Mouse (Mus musculus): Measurements from ENCODE around the gene Retreg3. TPM values are rescaled to one million over a fixed set of nuclear protein-coding genes. Genes with fewer than 3 reads are reported as not detected.
"Not testable (repeated sequence)": the region's sequence is repeated elsewhere in the genome, so short reads cannot be mapped to it uniquely, and the experiment has no call there.

Gene Retreg3
- polyA plus RNA-seq, 1 experiment from 2014 or later, result 19.1 TPM

- Histone ChIP-seq H3K4me1 (replicated peaks) (0 out of 2 replicates have a peak, but pooled peaks cover 3% of the 10 kb centered on the region), H3K27me3 (no peaks in the 10 kb centered on the region), H3K27ac (no peak overlapping the region), H3K4me2 (no peak overlapping the region), H3K36me3 (peaks cover 9% of the 10 kb centered on the region), H3K9ac (replicated peaks) (no peak overlapping the region), H3K9me3 (peaks cover 7% of the 10 kb centered on the region; the same call in 1 of the 2 replicates), H3K4me3 (replicated peaks) (no peak overlapping the region)
- ATAC-seq (ENCODE audit: insufficient number of reproducible peaks, insufficient read depth, low FRiP score, low TSS enrichment, low read depth), result no peak
- WGBS, result 91% methylated on average over 6 of the region's 6 CpGs
Observed at GRCm38 (mm10) chr11:101131701-101132100, 12.0 kb upstream of the Retreg3 start.

- H3K27ac ChIP-seq, result no peak overlapping the region
- H3K4me2 ChIP-seq, result no peak overlapping the region
- WGBS, result 88% methylated on average over 2 of the region's 2 CpGs
- no peak overlapping the region for H3K9ac ChIP-seq (replicated peaks)
- 0 out of 2 replicates have a peak, but pooled peaks cover 3% of the 10 kb centered on the region for H3K4me1 ChIP-seq (replicated peaks)
- no peaks in the 10 kb centered on the region for H3K27me3 ChIP-seq
- ATAC-seq (ENCODE audit: insufficient number of reproducible peaks, insufficient read depth, low FRiP score, low TSS enrichment, low read depth), result no peak
- peaks cover 9% of the 10 kb centered on the region; the same call in 1 of the 2 replicates for H3K9me3 ChIP-seq
- peaks cover 14% of the 10 kb centered on the region for H3K36me3 ChIP-seq
- no peak overlapping the region for H3K4me3 ChIP-seq (replicated peaks)
Observed at GRCm38 (mm10) chr11:101131187-101131586, 11.5 kb upstream of the Retreg3 start.

GRCm38 (mm10) chr11:101130056-101130756 is 10.5 kb upstream of the Retreg3 start:
- no peak overlapping the region for H3K4me2 ChIP-seq
- 0 out of 2 replicates have a peak, but pooled peaks cover 3% of the 10 kb centered on the region for H3K4me1 ChIP-seq (replicated peaks)

GRCm38 (mm10) chr11:101128996-101129577 is 9.4 kb upstream of the Retreg3 start:
- 0 out of 2 replicates have a peak, but pooled peaks cover 3% of the 10 kb centered on the region for H3K4me1 ChIP-seq (replicated peaks)
- H3K4me2 ChIP-seq, result no peak overlapping the region
- peaks cover 9% of the 10 kb centered on the region; the same call in 1 of the 2 replicates for H3K9me3 ChIP-seq
- no peak for ATAC-seq (ENCODE audit: insufficient number of reproducible peaks, insufficient read depth, low FRiP score, low TSS enrichment, low read depth)
- no peak overlapping the region for H3K27ac ChIP-seq
- H3K9ac ChIP-seq (replicated peaks), result no peak overlapping the region
- H3K36me3 ChIP-seq, result peaks cover 34% of the 10 kb centered on the region
- WGBS, result 85% methylated on average over 11 of the region's 11 CpGs
- no peaks in the 10 kb centered on the region for H3K27me3 ChIP-seq
- no peak overlapping the region for H3K4me3 ChIP-seq (replicated peaks)

More at GRCm38 (mm10) chr11:101130056-101130756, 10.5 kb upstream of the Retreg3 start:
- no peak overlapping the region for H3K9ac ChIP-seq (replicated peaks)
- H3K4me3 ChIP-seq (replicated peaks), result no peak overlapping the region
- peaks cover 24% of the 10 kb centered on the region for H3K36me3 ChIP-seq
- 43% methylated on average over 18 of the region's 18 CpGs for WGBS
- H3K27me3 ChIP-seq, result no peaks in the 10 kb centered on the region
- H3K27ac ChIP-seq, result no peak overlapping the region
- no peak for ATAC-seq (ENCODE audit: insufficient number of reproducible peaks, insufficient read depth, low FRiP score, low TSS enrichment, low read depth)
- peaks cover 9% of the 10 kb centered on the region; the same call in 1 of the 2 replicates for H3K9me3 ChIP-seq

GRCm38 (mm10) chr11:101127075-101127474 is 7.4 kb upstream of the Retreg3 start:
- Histone ChIP-seq H3K4me1 (replicated peaks) (0 out of 2 replicates have a peak, but pooled peaks cover 3% of the 10 kb centered on the region), H3K9me3 (peaks cover 9% of the 10 kb centered on the region; the same call in 1 of the 2 replicates), H3K4me3 (replicated peaks) (no peak overlapping the region), H3K9ac (replicated peaks) (no peak overlapping the region), H3K27ac (no peak overlapping the region), H3K27me3 (no peaks in the 10 kb centered on the region), H3K36me3 (peaks cover 54% of the 10 kb centered on the region), H3K4me2 (no peak overlapping the region)
- WGBS, result 89% methylated on average over 1 of the region's 1 CpGs
- no peak for ATAC-seq (ENCODE audit: insufficient number of reproducible peaks, insufficient read depth, low FRiP score, low TSS enrichment, low read depth)

GRCm38 (mm10) chr11:101125008-101125407 is 5.3 kb upstream of the Retreg3 start:
- 96% methylated on average over 9 of the region's 9 CpGs for WGBS

GRCm38 (mm10) chr11:101124494-101124893 is 4.8 kb upstream of the Retreg3 start:
- H3K9me3 ChIP-seq; H3K4me3 ChIP-seq (replicated peaks); H3K27me3 ChIP-seq; H3K4me2 ChIP-seq; H3K9ac ChIP-seq (replicated peaks); H3K27ac ChIP-seq; ATAC-seq (ENCODE audit: insufficient number of reproducible peaks, insufficient read depth, low FRiP score, low TSS enrichment, low read depth): not testable (repeated sequence)
- 93% methylated on average over 8 of the region's 8 CpGs for WGBS
- Histone ChIP-seq H3K36me3 (peaks cover 63% of the 10 kb centered on the region), H3K4me1 (replicated peaks) (peaks cover 11% of the 10 kb centered on the region)

More at GRCm38 (mm10) chr11:101125008-101125407, 5.3 kb upstream of the Retreg3 start:
- H3K4me3 ChIP-seq (replicated peaks); ATAC-seq (ENCODE audit: insufficient number of reproducible peaks, insufficient read depth, low FRiP score, low TSS enrichment, low read depth); H3K27ac ChIP-seq; H3K9me3 ChIP-seq; H3K27me3 ChIP-seq; H3K9ac ChIP-seq (replicated peaks); H3K4me2 ChIP-seq: not testable (repeated sequence)
- peaks cover 63% of the 10 kb centered on the region for H3K36me3 ChIP-seq
- peaks cover 13% of the 10 kb centered on the region for H3K4me1 ChIP-seq (replicated peaks)

- Histone ChIP-seq H3K27me3 (no peaks in the 10 kb centered on the region), H3K36me3 (peaks cover 55% of the 10 kb centered on the region), H3K4me2 (peak overlapping the region; percentile 95), H3K27ac (peak overlapping the region; percentile 92), H3K9ac (replicated peaks) (peak overlapping the region; percentile 82), H3K4me1 (replicated peaks) (peaks cover 25% of the 10 kb centered on the region), H3K9me3 (no peaks in the 10 kb centered on the region), H3K4me3 (replicated peaks) (peak overlapping the region; percentile 91)
- ATAC-seq (ENCODE audit: insufficient number of reproducible peaks, insufficient read depth, low FRiP score, low TSS enrichment, low read depth), result no peak
- 25% methylated on average over 19 of the region's 19 CpGs for WGBS
Observed at GRCm38 (mm10) chr11:101120545-101121188, 974 bp upstream of the Retreg3 start.

GRCm38 (mm10) chr11:101119131-101119760 is 447 bp downstream of the Retreg3 start:
- H3K36me3 ChIP-seq, result peaks cover 41% of the 10 kb centered on the region
- WGBS, result under 1% methylated on average over 39 of the region's 39 CpGs

GRCm38 (mm10) chr11:101118105-101118504 is 1.6 kb downstream of the Retreg3 start:
- Histone ChIP-seq H3K36me3 (peaks cover 30% of the 10 kb centered on the region), H3K9ac (replicated peaks) (peak overlapping the region; percentile 93), H3K4me3 (replicated peaks) (peak overlapping the region; percentile 91), H3K4me1 (replicated peaks) (peaks cover 25% of the 10 kb centered on the region), H3K9me3 (no peaks in the 10 kb centered on the region), H3K4me2 (peak overlapping the region; percentile 95), H3K27ac (no peak overlapping the region), H3K27me3 (no peaks in the 10 kb centered on the region)
- no peak for ATAC-seq (ENCODE audit: insufficient number of reproducible peaks, insufficient read depth, low FRiP score, low TSS enrichment, low read depth)
- WGBS, result 57% methylated on average over 4 of the region's 4 CpGs

More at GRCm38 (mm10) chr11:101119131-101119760, 447 bp downstream of the Retreg3 start:
- H3K4me1 ChIP-seq (replicated peaks), result peaks cover 25% of the 10 kb centered on the region
- ATAC-seq (ENCODE audit: insufficient number of reproducible peaks, insufficient read depth, low FRiP score, low TSS enrichment, low read depth), result peak; percentile 78
- no peaks in the 10 kb centered on the region for H3K27me3 ChIP-seq
- H3K9me3 ChIP-seq, result no peaks in the 10 kb centered on the region
- H3K9ac ChIP-seq (replicated peaks), result peak overlapping the region; percentile 93
- peak overlapping the region; percentile 91 for H3K4me3 ChIP-seq (replicated peaks)
- H3K4me2 ChIP-seq, result peak overlapping the region; percentile 95
- peak overlapping the region; percentile 92 for H3K27ac ChIP-seq

Data from limb, embryonic 12.5 days (tissue).